Mouse (Mus musculus) liver, postnatal 0 days (tissue): ENCODE data around the gene Ift88.

Source experiments
- CTCF ChIP-seq: sonication (generic); IDR thresholded peaks from 2 replicates; pipeline ENCODE4 v1.5.1; 2016; ENCODE audit warnings: antibody characterized with exemption, low read depth
- EP300 ChIP-seq: IDR thresholded peaks from 2 replicates; pipeline ENCODE4 v1.6.1; 2016; ENCODE audit warnings: antibody characterized with exemption, low read depth, mild to moderate bottlenecking

GRCm38 (mm10) chr14:57552945-57553344 is 129.1 kb downstream of the Ift88 start:
- TF ChIP-seq CTCF (no peak), EP300 (no peak)
